In the genomic region with DNA sequence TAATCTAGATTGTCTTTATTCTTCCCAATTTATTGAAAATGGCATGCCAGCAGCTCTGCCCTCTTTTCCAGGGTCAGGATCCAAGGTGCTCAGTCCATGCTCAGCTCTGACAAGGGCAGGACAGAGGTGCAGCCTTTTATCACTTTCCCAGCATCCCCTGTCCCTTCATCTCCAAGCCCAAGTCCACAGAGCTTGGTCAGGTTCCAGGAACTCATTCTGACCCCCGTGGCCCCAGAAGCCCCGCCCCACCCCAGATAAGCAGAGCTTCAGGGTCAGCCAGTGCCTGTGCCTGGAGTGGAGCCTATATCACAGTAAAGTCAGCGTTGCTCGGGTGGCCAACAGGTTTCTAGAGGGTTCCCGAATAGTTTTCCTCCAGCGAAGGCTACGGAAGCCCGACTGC, we compare ENCODE assay signal across 21 mouse cellular contexts. TPM values are rescaled to one million over a fixed set of nuclear protein-coding genes. Genes with fewer than 3 reads are reported as not detected.
A peak's percentile ranks its signal among the peaks of the same experiment; 100 is the strongest.
DNase-seq lines count a peak whose midpoint lies in the region; ATAC-seq and TF ChIP-seq lines count a peak whose summit lies in the region.
"Not testable (repeated sequence)": the region's sequence is repeated elsewhere in the genome, so short reads cannot be mapped to it uniquely, and the experiment has no call there.
"Had no signal": no experiment of that assay in that cellular context is flagged by ENCODE, and none has a peak within 500 bp of the region (broad histone marks: within the 10 kb centered on the region; RNA-seq: fewer than 3 reads in every experiment).

No protein-coding gene starts in this region.

- not testable (repeated sequence) for H3K4me1 ChIP-seq in heart, embryonic 12.5 days (replicated peaks); intestine, embryonic 16.5 days (ENCODE audit: control insufficient read depth, insufficient read depth, low read length); liver, adult 2 months (ENCODE audit: control insufficient read depth, insufficient read depth, low read length); liver, embryonic 16.5 days (ENCODE audit: control insufficient read depth, low read depth, low read length); stomach, embryonic 15.5 days
- peaks cover 11% of the 10 kb centered on the region; the same call in 1 of the 2 replicates for H3K4me1 ChIP-seq in liver, embryonic 13.5 days (replicated peaks)

- not testable (repeated sequence) for H3K9me3 ChIP-seq in heart, embryonic 12.5 days (replicated peaks); intestine, embryonic 16.5 days (ENCODE audit: control insufficient read depth, low read length); liver, embryonic 13.5 days (replicated peaks); liver, embryonic 16.5 days (replicated peaks; ENCODE audit: control insufficient read depth, low read length); stomach, embryonic 15.5 days

- not testable (repeated sequence) for TF ChIP-seq POLR2A in liver, adult 2 months (IDR thresholded peaks at IDR 0.05; ENCODE audit: extremely low read depth, insufficient read depth, low read length)

- peak; percentile 45; the same call in 1 of the 2 replicates for ATAC-seq in heart, embryonic 12.5 days (ENCODE audit: insufficient number of reproducible peaks, low FRiP score)
- ATAC-seq in intestine, embryonic 16.5 days = peak; percentile 94
- ATAC-seq in liver, embryonic 13.5 days (ENCODE audit: low read depth) = peak; percentile 79
- peak; percentile 77 for ATAC-seq in liver, embryonic 16.5 days (ENCODE audit: low read depth)
- ATAC-seq in stomach, embryonic 15.5 days (ENCODE audit: insufficient read depth, low FRiP score, low read depth) = peak; percentile 35; the same call in 1 of the 2 replicates

- peaks cover 11% of the 10 kb centered on the region for H3K27me3 ChIP-seq in heart, embryonic 12.5 days (replicated peaks)
- H3K27me3 ChIP-seq in intestine, embryonic 16.5 days (replicated peaks; ENCODE audit: control insufficient read depth, insufficient read depth, low read length); liver, adult 2 months (ENCODE audit: control insufficient read depth, insufficient read depth, low read length); stomach, embryonic 15.5 days (replicated peaks): not testable (repeated sequence)
- H3K27me3 ChIP-seq in liver, embryonic 13.5 days = peaks cover 32% of the 10 kb centered on the region
- peaks cover 21% of the 10 kb centered on the region for H3K27me3 ChIP-seq in liver, embryonic 16.5 days (ENCODE audit: control insufficient read depth, insufficient read depth, low read depth, low read length)

- not testable (repeated sequence) for H3K4me2 ChIP-seq in heart, embryonic 12.5 days; intestine, embryonic 16.5 days (ENCODE audit: low read depth, low read length); liver, embryonic 13.5 days; liver, embryonic 16.5 days (ENCODE audit: low read depth, low read length); stomach, embryonic 15.5 days

- H3K79me2 ChIP-seq in liver, adult 2 months (ENCODE audit: control insufficient read depth, insufficient read depth, low read length) = not testable (repeated sequence)

- H3K27ac ChIP-seq in heart, embryonic 12.5 days (ENCODE audit: poor library complexity, severe bottlenecking); liver, adult 2 months (replicated peaks; ENCODE audit: insufficient read depth, low read depth, low read length); liver, embryonic 13.5 days; liver, embryonic 16.5 days (ENCODE audit: low read length); stomach, embryonic 15.5 days: not testable (repeated sequence)
- peak overlapping the region; percentile 56 for H3K27ac ChIP-seq in intestine, embryonic 16.5 days (ENCODE audit: low read length)

- not testable (repeated sequence) for H3K36me3 ChIP-seq in heart, embryonic 12.5 days; intestine, embryonic 16.5 days (ENCODE audit: control insufficient read depth, insufficient read depth, low read length); liver, adult 2 months (ENCODE audit: control insufficient read depth, insufficient read depth, low read length); liver, embryonic 13.5 days; liver, embryonic 16.5 days (ENCODE audit: control insufficient read depth, insufficient read depth); stomach, embryonic 15.5 days

- TF ChIP-seq CTCF in liver, adult 2 months (IDR thresholded peaks at IDR 0.05; ENCODE audit: low read depth, low read length) = not testable (repeated sequence)

- not testable (repeated sequence) for H3K4me3 ChIP-seq in heart, embryonic 12.5 days; intestine, embryonic 16.5 days (ENCODE audit: low read length); liver, adult 2 months (ENCODE audit: insufficient read depth, low read depth, low read length); liver, embryonic 13.5 days (replicated peaks); liver, embryonic 16.5 days (ENCODE audit: low read depth, low read length); stomach, embryonic 15.5 days (replicated peaks)

- H3K9ac ChIP-seq in heart, embryonic 12.5 days; intestine, embryonic 16.5 days (ENCODE audit: low read depth, low read length); liver, adult 2 months (ENCODE audit: low read depth, low read length); liver, embryonic 13.5 days; liver, embryonic 16.5 days (ENCODE audit: low read depth, low read length); stomach, embryonic 15.5 days: not testable (repeated sequence)

- peak; percentile 16 for DNase-seq in adrenal gland, postnatal 10 days
- DNase-seq in liver, adult 2 months (ENCODE audit: extremely low read depth, low read depth, low spot score) = peak; percentile 37
- DNase-seq in liver, embryonic 13.5 days = peak; percentile 9
- peak; percentile 86 for DNase-seq in yolk sac, embryonic 10.5 days (ENCODE audit: low spot score)

- 38% methylated on average over 8 of the region's 8 CpGs for WGBS in heart, embryonic 12.5 days
- 56% methylated on average over 8 of the region's 8 CpGs for WGBS in intestine, embryonic 16.5 days
- WGBS in liver, adult 2 months = 34% methylated on average over 8 of the region's 8 CpGs
- WGBS in liver, embryonic 13.5 days (ENCODE audit: insufficient replicate concordance) = 42% methylated on average over 8 of the region's 8 CpGs
- WGBS in liver, embryonic 16.5 days (ENCODE audit: insufficient replicate concordance) = 44% methylated on average over 8 of the region's 8 CpGs
- 58% methylated on average over 8 of the region's 8 CpGs for WGBS in stomach, embryonic 15.5 days

RNA-seq across cellular contexts. Expression of a gene that starts 2.2 kb away (rescaled TPM):
- total RNA-seq in adrenal gland, postnatal 10 days (2021) = under 1 TPM; 0.27 to 0.33 TPM
- not detected in 2 replicates for polyA plus RNA-seq in heart, embryonic 12.5 days (2016; fragmentation: Nextera tagmentation; extraction: Ambion mirVana)
- polyA plus RNA-seq in intestine, embryonic 16.5 days (2015; fragmentation: Nextera tagmentation; extraction: Ambion mirVana) = 1.8 TPM in 2 replicates
- not detected in 2 replicates for total RNA-seq in liver, adult 2 months (2014; rRNA removed)
- not detected in 2 replicates for polyA plus RNA-seq in liver, adult 2 months (2012; rRNA removed)
- polyA plus RNA-seq in liver, embryonic 13.5 days (2015; fragmentation: Nextera tagmentation; extraction: Ambion mirVana) = not detected in 2 replicates
- polyA plus RNA-seq in liver, embryonic 16.5 days (2015; fragmentation: Nextera tagmentation; extraction: Ambion mirVana) = 0.06 TPM in 1 of 2 replicates, not detected in the other
- polyA plus RNA-seq in stomach, embryonic 15.5 days (2015; fragmentation: Nextera tagmentation; extraction: Ambion mirVana) = 0.19 and 0.23 TPM in 2 replicates
- total RNA-seq: ES-E14; granulocyte monocyte progenitor cell, adult 5-6 weeks; heart, postnatal 4 days had no signal
- polyA plus RNA-seq: activated CD4-positive, CD25-positive, alpha-beta regulatory T cell, adult 4 months; embryonic facial prominence, embryonic 11.5 days; embryonic facial prominence, embryonic 14.5 days; forebrain, embryonic 10.5 days; forebrain, embryonic 13.5 days; forebrain, embryonic 16.5 days; heart, adult 2 months; heart, embryonic 13.5 days; hindbrain, embryonic 11.5 days; hindbrain, embryonic 14.5 days had no signal

RNA-seq across cellular contexts. Expression of a gene that starts 25.5 kb away (rescaled TPM):
- 1 to 10 TPM; 6.5 to 9.3 TPM for total RNA-seq in adrenal gland, postnatal 10 days (2021)
- 5.6 and 6.0 TPM in 2 replicates for polyA plus RNA-seq in heart, embryonic 12.5 days (2016; fragmentation: Nextera tagmentation; extraction: Ambion mirVana)
- 2.7 and 2.8 TPM in 2 replicates for polyA plus RNA-seq in intestine, embryonic 16.5 days (2015; fragmentation: Nextera tagmentation; extraction: Ambion mirVana)
- 3.0 and 3.3 TPM in 2 replicates for total RNA-seq in liver, adult 2 months (2014; rRNA removed)
- 1.3 and 1.7 TPM in 2 replicates for polyA plus RNA-seq in liver, adult 2 months (2012; rRNA removed)
- 1.3 and 1.6 TPM in 2 replicates for polyA plus RNA-seq in liver, embryonic 13.5 days (2015; fragmentation: Nextera tagmentation; extraction: Ambion mirVana)
- 1.1 and 1.2 TPM in 2 replicates for polyA plus RNA-seq in liver, embryonic 16.5 days (2015; fragmentation: Nextera tagmentation; extraction: Ambion mirVana)
- 3.6 and 4.8 TPM in 2 replicates for polyA plus RNA-seq in stomach, embryonic 15.5 days (2015; fragmentation: Nextera tagmentation; extraction: Ambion mirVana)

RNA-seq across cellular contexts. Expression of a gene that starts 35.4 kb away (rescaled TPM):
- 1 to 10 TPM; 4.5 to 6.2 TPM for total RNA-seq in adrenal gland, postnatal 10 days (2021)
- polyA plus RNA-seq in heart, embryonic 12.5 days (2016; fragmentation: Nextera tagmentation; extraction: Ambion mirVana) = 0.55 and 0.74 TPM in 2 replicates
- 9.4 and 11.7 TPM in 2 replicates for polyA plus RNA-seq in intestine, embryonic 16.5 days (2015; fragmentation: Nextera tagmentation; extraction: Ambion mirVana)
- 21.8 and 25.0 TPM in 2 replicates for total RNA-seq in liver, adult 2 months (2014; rRNA removed)
- polyA plus RNA-seq in liver, adult 2 months (2012; rRNA removed) = 14.2 and 17.2 TPM in 2 replicates
- polyA plus RNA-seq in liver, embryonic 13.5 days (2015; fragmentation: Nextera tagmentation; extraction: Ambion mirVana) = 1.3 and 1.4 TPM in 2 replicates
- polyA plus RNA-seq in liver, embryonic 16.5 days (2015; fragmentation: Nextera tagmentation; extraction: Ambion mirVana) = 3.1 and 3.6 TPM in 2 replicates
- 1.1 and 1.5 TPM in 2 replicates for polyA plus RNA-seq in stomach, embryonic 15.5 days (2015; fragmentation: Nextera tagmentation; extraction: Ambion mirVana)
- polyA plus RNA-seq: activated CD4-positive, CD25-positive, alpha-beta regulatory T cell, adult 4 months; forebrain, embryonic 10.5 days; forebrain, embryonic 13.5 days; forebrain, embryonic 16.5 days had no signal

Comparison
In these comparisons a context has a peak if more than half of its experiments do, and no peak if none do; other contexts are left out.
1. DNase-seq: peak in every context shown above with its lines; median percentile 86 in yolk sac, embryonic 10.5 days; 37 in liver, adult 2 months; 16 in adrenal gland, postnatal 10 days; 9 in liver, embryonic 13.5 days.
2. ATAC-seq: peak in every context shown above with its lines; median percentile 94 in intestine, embryonic 16.5 days; 79 in liver, embryonic 13.5 days; 77 in liver, embryonic 16.5 days; 45 in heart, embryonic 12.5 days; 35 in stomach, embryonic 15.5 days.